Mouse (Mus musculus) lung, embryonic 14.5 days (tissue): ENCODE results near the gene Prps1. TPM values are rescaled to one million over a fixed set of nuclear protein-coding genes. Genes with fewer than 3 reads are reported as not detected.
"Not testable (repeated sequence)": the region's sequence is repeated elsewhere in the genome, so short reads cannot be mapped to it uniquely, and the experiment has no call there.

Source experiments
- ATAC-seq: fragments of 200-750 bp; cut with Nextera tagmentation; 2 replicates; pipeline ENCODE4 v1.8.0; 2017; ENCODE audit warnings: mild to moderate bottlenecking, moderate TSS enrichment, moderate library complexity; ENCODE audit not compliant: insufficient read depth
- DNase-seq: peaks from one replicate; pipeline ENCODE4 v3.0.0-alpha.2; 2015
- H3K27ac ChIP-seq: fragments of 300-500 bp; sonication (generic); 2 replicates; pipeline ENCODE4 v1.5.1; 2014; ENCODE audit warnings: low read depth, mild to moderate bottlenecking, moderate library complexity
- H3K27me3 ChIP-seq: fragments of 300-500 bp; sonication (generic); 2 replicates; pipeline ENCODE4 v1.6.1; 2014; ENCODE audit warnings: low read length, control low read depth; ENCODE audit not compliant: insufficient read depth
- H3K36me3 ChIP-seq: fragments of 300-500 bp; sonication (generic); 2 replicates; pipeline ENCODE4 v1.6.1; 2014; ENCODE audit warnings: control low read depth; ENCODE audit not compliant: insufficient read depth
- H3K4me1 ChIP-seq: fragments of 300-500 bp; sonication (generic); 2 replicates; pipeline ENCODE4 v1.6.1; 2014; ENCODE audit warnings: antibody characterized with exemption, control low read depth; ENCODE audit not compliant: insufficient read depth
- H3K4me2 ChIP-seq: fragments of 300-500 bp; sonication (generic); 2 replicates; pipeline ENCODE4 v1.6.1; 2014; ENCODE audit warnings: mild to moderate bottlenecking
- H3K4me3 ChIP-seq: fragments of 300-500 bp; sonication (generic); 2 replicates; pipeline ENCODE4 v1.5.1; 2014; ENCODE audit warnings: low read depth, low read length
- H3K9ac ChIP-seq: fragments of 300-500 bp; sonication (generic); 2 replicates; pipeline ENCODE4 v1.6.1; 2014
- H3K9me3 ChIP-seq: fragments of 300-500 bp; sonication (generic); 2 replicates; pipeline ENCODE4 v1.6.1; 2016; ENCODE audit warnings: low read depth, low read length, control low read depth
- CTCF ChIP-seq: IDR thresholded peaks from 2 replicates; pipeline ENCODE4 v1.5.1; 2016; ENCODE audit warnings: antibody characterized with exemption, low read depth
- WGBS: fragments of 180-500 bp; shearing (Covaris S2); extraction: QIAGEN DNeasy Blood & Tissue Kit; methylation state at CpG from one replicate; pipeline ENCODE4 v1.1.7; 2014; 5-methylcytosine and 5-hydroxymethylcytosine counted together
- polyA plus RNA-seq: library from polyadenylated mRNA; unstranded; fragments of >200 nt; fragmentation: Nextera tagmentation; extraction: Ambion mirVana; gene quantifications from 2 replicates; pipeline ENCODE4 v1.2.1, GENCODE M21; 2014

Prps1 gene
- polyA plus RNA-seq, 1 experiment from 2014 or later = 48.7 TPM

GRCm38 (mm10) chrX:140479171-140479570 is 22.8 kb downstream of the Prps1 start:
- Histone ChIP-seq H3K27ac (no peak overlapping the region), H3K4me3 (no peak overlapping the region), H3K9ac (no peak overlapping the region), H3K4me1 (no peaks in the 10 kb centered on the region), H3K4me2 (no peak overlapping the region), H3K36me3 (no peaks in the 10 kb centered on the region; the same call in 1 of the 2 replicates), H3K9me3 (no peaks in the 10 kb centered on the region), H3K27me3 (no peaks in the 10 kb centered on the region)
- 48% methylated on average over 5 of the region's 5 CpGs for WGBS
- DNase-seq (peak; percentile 49), ATAC-seq (no peak)
- TF ChIP-seq CTCF = peak; percentile 67

DNA sequence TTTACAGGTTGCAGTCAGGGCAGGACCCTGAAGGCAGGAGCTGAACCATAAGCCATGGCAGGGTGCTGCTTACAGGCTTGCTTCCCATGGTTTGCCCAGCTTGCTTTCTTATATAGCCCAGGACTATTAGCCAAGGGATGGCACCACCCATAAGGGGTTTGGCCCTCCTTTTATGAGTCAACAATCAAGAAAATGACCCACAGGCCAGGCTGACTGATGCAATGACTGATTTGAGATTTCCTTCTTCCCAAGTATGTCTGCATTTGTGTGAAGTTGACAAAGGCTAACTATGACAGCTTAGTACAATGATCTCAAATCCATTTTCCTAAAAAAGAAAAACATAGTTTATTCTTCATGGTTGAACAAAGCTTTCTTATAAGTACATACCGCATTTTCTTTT is 32.8 kb downstream of the Prps1 start:
- Histone ChIP-seq H3K9me3 (no peaks in the 10 kb centered on the region), H3K36me3 (no peaks in the 10 kb centered on the region), H3K4me1 (no peaks in the 10 kb centered on the region), H3K4me2 (no peak overlapping the region), H3K27ac (no peak overlapping the region), H3K27me3 (no peaks in the 10 kb centered on the region), H3K9ac (no peak overlapping the region), H3K4me3 (no peak overlapping the region)
- DNase-seq = no peak
- 85% methylated on average over 1 of the region's 1 CpGs for WGBS
- ATAC-seq = no peak
- TF ChIP-seq CTCF = no peak

DNA sequence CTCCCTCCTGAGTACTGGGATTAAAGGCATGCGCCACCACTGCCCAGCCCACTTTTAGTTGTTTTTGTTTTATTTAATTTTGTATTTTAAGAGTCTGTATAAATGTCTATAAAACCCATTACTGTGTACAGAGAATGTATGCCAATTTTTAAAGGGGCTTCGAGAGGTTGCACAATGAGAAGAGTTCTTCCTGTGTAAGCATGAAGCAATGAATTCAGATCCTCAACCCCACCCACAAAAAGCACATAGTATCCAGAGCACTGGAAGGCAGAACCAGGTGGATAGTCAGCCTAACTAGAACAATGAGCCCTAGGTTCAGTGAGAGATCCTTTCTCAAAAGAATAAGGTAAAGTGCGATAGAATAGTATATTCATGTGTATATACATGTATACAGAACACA is 33.8 kb downstream of the Prps1 start:
- no peak for TF ChIP-seq CTCF
- Histone ChIP-seq H3K4me2 (no peak overlapping the region), H3K4me3 (no peak overlapping the region), H3K9ac (no peak overlapping the region), H3K9me3 (no peaks in the 10 kb centered on the region), H3K36me3 (no peaks in the 10 kb centered on the region), H3K27ac (no peak overlapping the region), H3K4me1 (no peaks in the 10 kb centered on the region), H3K27me3 (no peaks in the 10 kb centered on the region)
- ATAC-seq (no peak), DNase-seq (no peak)
- 67% methylated on average over 3 of the region's 3 CpGs for WGBS

DNA sequence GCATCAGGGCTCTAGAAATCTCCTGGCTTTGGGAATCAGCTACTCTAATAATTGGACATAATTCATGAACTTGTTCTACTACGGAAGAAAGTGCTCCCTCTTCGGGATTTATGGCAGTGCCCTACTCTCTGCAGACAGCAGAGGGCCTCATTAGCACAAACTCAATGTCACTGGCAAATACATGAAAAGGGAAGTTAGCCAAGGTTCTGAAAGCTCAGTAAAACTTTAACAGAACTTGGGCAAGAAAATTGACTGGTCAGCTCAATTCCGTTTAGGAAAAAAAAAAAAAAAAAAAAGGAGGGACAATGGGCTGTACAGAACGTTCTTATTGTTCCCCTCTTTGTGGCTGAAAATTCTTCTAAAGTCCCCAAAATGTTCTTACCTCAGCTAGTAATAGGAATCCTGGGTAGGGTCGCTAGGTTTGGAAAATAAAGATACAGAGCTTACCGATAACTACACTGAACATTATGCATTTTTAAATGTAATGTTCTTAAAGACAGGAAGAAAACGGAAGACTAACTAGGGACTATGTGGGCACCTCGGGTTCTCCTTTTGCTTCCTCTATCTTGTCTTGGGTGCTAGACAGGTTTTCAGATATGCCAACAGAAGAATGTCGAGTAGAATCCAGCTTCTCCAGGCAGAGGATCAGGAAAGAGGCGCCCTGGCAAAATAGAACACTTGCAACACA is 35.6 kb downstream of the Prps1 start:
- Histone ChIP-seq H3K27ac (no peak overlapping the region), H3K4me3 (no peak overlapping the region), H3K27me3 (no peaks in the 10 kb centered on the region), H3K9me3 (no peaks in the 10 kb centered on the region), H3K36me3 (no peaks in the 10 kb centered on the region), H3K4me2 (no peak overlapping the region), H3K4me1 (no peaks in the 10 kb centered on the region), H3K9ac (no peak overlapping the region)
- DNase-seq = peak; percentile 82
- TF ChIP-seq CTCF = peak; percentile 72
- 48% methylated on average over 10 of the region's 10 CpGs for WGBS
- ATAC-seq = no peak

DNA sequence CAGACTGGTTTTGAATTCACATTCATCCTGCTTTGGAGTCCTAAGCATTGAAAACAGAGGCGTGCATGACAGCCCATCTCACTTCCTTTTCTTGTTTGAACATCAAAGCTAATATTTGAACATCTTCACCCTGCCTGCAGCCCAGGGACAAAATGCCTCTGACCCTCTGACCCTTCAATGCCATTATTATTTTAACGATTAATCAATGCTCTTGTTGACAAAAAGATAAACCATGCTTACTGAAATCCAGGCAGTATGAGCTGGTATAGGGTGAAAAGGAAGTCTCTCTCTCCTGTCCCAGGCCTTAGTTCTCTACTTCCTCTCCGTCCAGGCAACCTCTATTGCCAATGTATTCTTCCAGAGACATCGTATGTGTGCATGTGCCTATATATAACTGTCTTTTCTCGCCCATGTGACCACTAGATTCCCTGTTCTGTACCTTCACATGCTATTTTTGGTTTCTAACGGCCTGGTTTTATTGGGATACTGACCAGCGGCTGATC is 37.2 kb downstream of the Prps1 start:
- no peak for ATAC-seq
- no peaks in the 10 kb centered on the region for H3K9me3 ChIP-seq
- no peaks in the 10 kb centered on the region for H3K36me3 ChIP-seq
- H3K27me3 ChIP-seq = no peaks in the 10 kb centered on the region
- TF ChIP-seq CTCF = no peak
- H3K4me3 ChIP-seq = no peak overlapping the region
- DNase-seq = no peak
- H3K4me2 ChIP-seq = no peak overlapping the region
- no peak overlapping the region for H3K9ac ChIP-seq
- H3K4me1 ChIP-seq = no peaks in the 10 kb centered on the region
- no peak overlapping the region for H3K27ac ChIP-seq
- 62% methylated on average over 7 of the region's 7 CpGs for WGBS

DNA sequence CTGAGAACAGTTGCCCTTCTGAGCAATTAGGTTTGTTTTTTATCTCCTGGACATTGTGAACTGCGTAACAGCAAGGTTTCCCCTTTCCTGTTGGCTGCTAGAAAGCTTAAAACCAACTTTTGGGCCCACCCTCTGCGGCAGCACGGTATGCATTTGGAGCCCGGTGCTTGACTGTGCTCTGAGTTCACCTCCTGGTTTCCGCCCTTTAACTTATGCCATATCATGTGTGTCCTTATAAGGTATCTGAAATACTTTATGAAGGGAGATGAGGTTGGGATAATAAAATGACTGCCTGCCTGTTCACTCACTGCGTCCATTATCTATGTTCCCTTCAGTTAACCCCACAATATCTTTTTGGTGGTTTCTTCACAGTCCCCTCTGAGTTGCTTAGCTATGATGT is 37.8 kb downstream of the Prps1 start:
- TF ChIP-seq CTCF = no peak
- ATAC-seq (no peak), DNase-seq (no peak)
- Histone ChIP-seq H3K9me3 (no peaks in the 10 kb centered on the region), H3K4me2 (no peak overlapping the region), H3K36me3 (no peaks in the 10 kb centered on the region), H3K4me1 (no peaks in the 10 kb centered on the region), H3K9ac (no peak overlapping the region), H3K27me3 (no peaks in the 10 kb centered on the region), H3K27ac (no peak overlapping the region), H3K4me3 (no peak overlapping the region)
- WGBS = 72% methylated on average over 6 of the region's 6 CpGs

- H3K27ac ChIP-seq, H3K4me3 ChIP-seq, H3K9ac ChIP-seq, H3K4me2 ChIP-seq, H3K36me3 ChIP-seq, H3K27me3 ChIP-seq, ATAC-seq, H3K4me1 ChIP-seq, H3K9me3 ChIP-seq: not testable (repeated sequence)
- 38% methylated on average over 4 of the region's 4 CpGs for WGBS
- peak; percentile 49 for DNase-seq
These were observed 42.0 kb downstream of the Prps1 start for GRCm38 (mm10) chrX:140498431-140498830.
